Mouse (Mus musculus) kidney, adult 18-20 months (tissue): ENCODE results near the gene Fcor.

Source experiments
- DNase-seq: peaks from one replicate; pipeline ENCODE4 v3.0.0; 2021

Gene Fcor

DNA sequence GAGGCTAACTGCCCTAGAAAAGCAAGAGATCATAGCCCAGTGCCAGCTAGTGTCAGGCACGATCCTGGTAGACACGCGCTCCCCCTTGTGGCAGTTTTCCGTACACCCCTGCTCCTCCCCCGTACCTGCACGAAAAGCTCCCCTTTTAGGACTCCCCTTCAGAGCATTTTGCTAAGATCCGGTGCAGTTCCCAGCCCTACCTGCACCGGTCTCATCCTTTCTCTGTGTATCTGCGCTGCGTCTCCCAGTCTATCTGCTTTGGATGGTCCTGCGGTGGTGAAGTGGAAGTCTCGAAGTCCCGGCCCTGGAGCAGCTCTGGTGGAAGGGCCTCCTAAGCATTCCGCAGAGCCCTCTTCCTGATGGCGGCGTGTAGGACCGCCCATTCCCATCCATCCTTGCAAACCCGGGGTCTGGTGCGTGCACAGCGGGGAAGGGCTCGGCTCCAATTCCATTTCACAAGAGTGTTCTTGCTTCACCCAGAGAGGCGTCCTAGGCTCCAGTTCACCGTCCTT is at the start of gene Fcor:
Gene Fcor (minus strand): TSS at position 383 of the 512 bp plus-strand sequence.
- DNase-seq, result peak; percentile 90

DNA sequence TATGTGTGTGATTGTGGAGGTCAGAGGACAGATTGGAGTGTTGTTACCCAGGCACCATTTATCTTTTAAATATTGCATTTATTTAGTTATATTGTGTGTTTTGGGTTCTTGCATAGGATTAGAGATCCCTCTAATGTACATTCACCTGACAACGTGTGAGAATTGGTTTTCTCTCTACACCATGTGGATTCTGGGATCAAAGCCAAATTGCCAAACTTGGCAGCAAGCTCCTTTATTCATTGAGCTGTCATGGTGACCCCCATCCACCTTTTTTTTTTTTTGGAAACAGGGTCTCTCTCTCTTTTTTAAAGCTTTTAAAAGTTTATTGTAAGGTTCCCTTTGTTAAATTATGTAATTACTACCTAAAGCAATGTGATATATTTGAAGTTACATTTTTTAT is 48.9 kb upstream of the Fcor start:
- DNase-seq, result no peak

DNA sequence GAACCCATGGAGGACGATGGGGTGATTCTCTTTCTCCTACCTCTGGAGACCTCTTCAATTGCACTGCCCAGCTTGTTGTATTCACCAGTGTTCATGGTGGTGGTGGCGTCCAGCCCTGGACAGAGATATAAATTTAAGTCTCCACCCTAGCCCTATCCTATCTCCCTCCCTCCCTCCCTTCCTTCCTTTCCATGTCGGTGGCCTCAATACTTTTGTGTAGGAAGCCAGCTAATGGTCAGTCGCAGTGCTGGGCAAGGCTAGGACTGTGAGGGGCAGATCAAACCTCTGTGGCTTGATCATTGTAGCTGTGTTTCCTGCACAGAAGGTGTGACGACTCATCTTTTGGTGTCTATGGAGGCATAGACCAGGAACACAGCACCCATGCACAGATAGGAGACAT is 48.4 kb upstream of the Fcor start, which contains the start of gene Clec4g:
Gene Clec4g (minus strand): TSS at position 101 of the 400 bp plus-strand sequence.
- no peak for DNase-seq

DNA sequence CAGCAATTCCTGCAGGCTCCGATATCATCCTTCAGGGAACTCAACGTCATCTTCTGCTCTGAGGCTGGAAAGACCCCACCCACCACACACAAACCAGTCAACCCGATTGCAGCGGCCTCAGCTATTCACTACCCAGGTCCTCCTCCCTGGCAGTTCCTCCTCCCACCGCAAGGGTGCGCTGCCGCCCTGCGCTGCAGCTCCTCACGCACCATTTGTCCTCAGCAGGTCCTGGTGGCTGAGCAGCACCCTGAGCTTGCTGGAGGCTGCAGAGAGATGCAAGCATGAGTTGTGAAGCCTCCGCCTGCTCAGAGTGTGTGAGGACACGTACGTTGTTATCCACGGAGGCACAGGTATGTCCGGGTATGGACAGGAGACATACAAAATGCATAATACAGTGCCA is 46.4 kb upstream of the Fcor start:
- DNase-seq, result peak; percentile 71

DNA sequence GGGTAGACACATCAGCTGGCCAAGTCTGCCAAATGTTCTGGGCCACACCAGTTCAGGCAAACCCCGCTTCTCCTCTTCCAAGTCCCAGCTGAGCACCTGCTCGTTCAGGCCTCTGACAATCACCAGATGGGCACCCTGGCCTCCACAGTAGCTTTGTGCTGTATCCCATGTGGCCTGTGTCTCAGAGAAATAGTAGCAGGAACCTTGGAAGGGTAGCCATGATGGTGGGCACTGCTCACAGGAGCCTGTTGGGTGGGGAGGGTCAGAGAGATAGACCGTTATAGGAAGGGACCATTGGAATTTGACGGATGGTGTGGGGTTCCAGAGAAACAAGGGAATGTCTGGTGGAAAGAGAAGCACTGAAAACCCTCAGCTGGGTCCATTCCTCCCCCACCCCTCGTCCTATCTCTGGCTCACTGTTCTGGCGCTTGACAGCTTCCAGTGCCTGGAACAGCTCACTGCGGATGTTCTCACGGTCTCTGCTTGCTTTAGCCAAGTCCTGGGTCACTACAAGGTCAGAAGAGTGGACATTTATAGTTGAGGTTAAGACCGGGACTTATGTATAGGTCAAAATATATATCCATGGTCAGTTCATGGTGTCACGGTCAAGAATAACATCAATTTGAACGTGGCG is 45.3 kb upstream of the Fcor start:
- no peak for DNase-seq

DNA sequence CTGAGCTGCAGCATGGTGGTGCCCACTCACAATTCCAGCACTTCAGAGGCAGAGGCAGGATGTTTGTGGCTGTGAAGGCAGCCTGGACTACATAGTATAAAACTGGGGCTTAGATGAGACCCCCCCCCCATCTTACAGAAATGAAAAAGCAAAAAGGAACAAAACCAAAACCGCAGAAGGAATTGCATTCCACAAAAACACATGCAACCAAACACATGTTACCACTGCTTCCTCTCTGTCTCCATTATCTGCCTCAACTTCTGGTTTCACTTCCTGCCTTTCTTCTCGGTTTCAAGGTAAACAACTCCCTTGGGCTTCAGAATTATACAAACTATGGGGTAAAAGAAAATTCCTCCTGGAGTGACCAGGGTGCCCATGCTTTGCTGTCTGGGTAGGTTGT is 39.5 kb upstream of the Fcor start:
- DNase-seq, result no peak

DNA sequence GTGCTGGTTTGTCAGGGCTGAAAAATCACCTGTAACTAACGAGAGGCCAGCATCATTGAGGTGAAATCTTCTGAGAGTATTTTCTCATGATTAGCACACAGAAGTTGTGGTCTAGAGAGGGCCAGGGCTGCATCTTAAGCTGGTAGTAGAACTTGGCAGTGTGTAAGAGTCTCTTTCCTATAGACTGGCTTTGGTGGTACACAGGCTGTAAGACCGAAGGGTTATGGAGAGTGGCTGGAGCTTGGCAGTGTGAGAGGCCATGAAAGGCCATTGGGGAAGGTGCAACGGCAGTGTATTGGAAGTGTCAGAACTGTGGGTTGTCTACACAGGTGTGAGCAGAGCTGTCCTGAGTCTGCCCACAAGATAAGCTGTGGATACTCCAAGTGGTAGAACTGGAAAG is 38.1 kb upstream of the Fcor start:
- no peak for DNase-seq

DNA sequence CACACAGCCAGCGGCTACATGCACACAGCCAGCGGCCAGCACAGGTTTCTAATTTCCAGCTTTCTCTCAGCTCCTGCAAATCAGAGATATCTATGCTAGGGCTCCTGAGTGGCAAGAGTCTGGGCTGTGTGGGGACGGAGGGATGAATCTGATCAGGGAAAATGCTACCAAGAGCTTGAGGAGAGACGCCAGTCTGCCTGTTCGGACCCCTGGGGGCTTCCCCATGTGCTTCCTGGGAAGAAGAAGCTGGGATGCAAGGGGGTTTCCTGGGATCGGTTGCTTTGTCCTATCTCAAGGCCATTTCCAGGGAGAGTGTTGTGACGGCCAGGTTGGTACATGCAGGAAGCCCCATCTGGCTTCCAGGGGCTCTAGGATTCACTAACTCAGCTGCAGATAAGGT is 35.4 kb upstream of the Fcor start:
- DNase-seq, result no peak

DNA sequence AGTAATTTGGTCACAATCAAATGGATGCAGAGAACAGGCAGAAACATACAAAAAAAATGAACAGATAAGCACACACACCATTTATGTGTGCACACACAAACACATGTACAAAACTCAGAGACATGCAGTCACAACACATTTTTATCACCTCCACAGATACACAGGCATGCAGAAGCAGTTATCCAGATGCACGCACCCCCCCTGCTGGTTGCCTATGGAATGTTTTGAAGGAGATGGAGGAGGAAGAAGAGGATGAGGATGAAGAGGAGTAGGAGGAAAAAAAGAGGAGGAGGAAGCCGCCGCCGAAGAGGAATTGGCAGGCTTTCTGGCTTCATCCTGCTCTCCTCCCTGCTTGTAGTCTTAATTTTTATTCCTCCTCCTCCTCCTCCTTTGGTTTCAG is 33.5 kb upstream of the Fcor start:
- no peak for DNase-seq

DNA sequence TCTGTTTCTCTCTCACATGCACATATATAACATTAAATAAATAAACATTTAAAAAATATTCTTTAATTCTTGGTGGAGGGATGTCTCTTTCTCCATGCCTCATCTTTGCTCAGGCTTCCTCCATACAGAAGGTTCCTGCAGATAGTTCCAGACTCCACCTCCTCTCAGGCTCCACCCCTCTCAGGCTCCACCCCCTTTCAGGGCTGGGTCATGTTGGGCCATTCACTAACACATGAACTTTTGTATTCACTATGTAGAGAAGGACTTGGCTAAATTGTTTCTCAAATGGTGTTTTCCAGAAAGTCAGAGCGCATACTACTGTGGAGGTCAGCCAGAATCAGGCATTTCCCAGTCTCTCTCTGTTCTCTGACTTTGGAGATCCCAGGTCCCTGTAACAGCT is 29.3 kb upstream of the Fcor start:
- no peak for DNase-seq

DNA sequence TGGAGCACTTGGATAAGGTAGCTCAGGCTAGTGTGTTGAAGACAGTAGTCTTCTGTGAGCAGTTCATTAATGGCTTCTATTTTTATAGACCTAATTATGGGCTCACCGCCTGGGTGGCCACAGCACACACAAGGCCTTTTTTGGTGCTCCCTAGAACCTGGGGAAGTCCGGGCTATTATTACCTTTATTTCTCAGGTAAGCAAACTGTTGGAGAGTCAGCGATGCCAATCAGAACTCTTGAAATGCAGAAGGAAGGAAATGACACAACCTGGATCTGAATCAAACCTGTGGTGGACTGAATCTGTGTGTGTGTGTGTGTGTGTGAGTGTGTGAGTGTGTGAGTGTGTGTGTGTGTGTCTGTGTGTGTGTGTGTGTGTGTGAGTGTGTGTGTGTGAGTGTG is 22.0 kb upstream of the Fcor start, which contains the start of gene Fcer2a:
Gene Fcer2a (minus strand): TSS at position 55 of the 400 bp plus-strand sequence.
- DNase-seq, result no peak

DNA sequence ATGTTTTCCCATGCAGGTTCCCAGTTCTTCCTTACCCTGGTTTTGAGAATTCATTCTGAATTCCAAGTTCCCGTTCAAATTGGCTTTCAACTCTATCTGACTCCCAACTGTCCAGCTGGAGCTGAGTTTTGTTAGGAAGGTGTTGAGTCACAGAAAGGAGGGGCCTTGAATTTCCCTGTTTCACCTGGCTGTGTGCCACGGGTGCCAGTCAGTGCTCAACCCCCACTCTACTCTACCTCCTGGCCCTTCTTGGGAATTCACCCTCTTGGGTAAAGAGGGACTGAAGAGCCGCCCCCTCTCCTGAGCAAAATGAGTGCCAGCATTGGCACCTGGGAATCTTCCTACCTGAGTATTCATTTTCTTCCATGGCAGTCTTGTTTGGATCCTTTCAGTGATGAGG is 18.6 kb upstream of the Fcor start:
- DNase-seq, result no peak

DNA sequence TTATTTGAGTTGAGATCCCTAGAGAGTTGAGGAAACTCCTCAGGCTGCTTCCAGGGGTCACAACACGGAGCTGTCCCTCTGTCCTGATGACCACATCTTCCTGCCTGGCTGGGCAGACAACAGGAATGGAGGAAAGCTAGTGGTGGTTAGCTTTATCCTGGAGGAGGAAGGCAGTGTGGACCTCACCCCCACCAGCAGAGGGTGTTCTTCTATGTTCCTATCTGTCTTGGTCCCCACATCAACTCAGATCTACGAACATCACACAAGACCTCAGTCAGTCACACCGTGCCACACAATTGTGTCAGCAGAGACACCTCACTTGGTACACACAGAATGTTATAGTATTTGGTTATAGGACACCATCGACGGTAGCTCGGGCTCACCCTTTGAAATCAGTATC is 15.4 kb upstream of the Fcor start:
- DNase-seq, result no peak

DNA sequence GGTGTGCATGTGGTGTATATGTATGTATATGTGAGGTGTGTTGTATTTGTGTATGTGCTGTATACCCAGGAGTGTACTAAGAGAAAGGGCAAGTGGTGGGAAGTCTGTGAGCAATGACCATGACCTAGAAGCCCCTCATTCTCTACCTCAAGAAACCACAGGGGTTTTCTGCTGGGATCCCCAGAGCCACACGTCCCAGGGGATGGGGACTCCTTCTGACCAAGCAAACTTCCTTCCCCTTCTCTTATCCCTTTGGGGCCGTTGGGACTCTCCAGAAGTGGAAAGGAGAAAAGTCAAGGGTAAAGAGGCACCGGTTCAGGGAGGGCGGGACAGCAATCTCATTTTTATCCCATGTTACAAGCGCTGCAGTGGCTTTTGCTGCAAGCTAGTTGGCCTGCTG is 13.3 kb upstream of the Fcor start:
- no peak for DNase-seq

DNA sequence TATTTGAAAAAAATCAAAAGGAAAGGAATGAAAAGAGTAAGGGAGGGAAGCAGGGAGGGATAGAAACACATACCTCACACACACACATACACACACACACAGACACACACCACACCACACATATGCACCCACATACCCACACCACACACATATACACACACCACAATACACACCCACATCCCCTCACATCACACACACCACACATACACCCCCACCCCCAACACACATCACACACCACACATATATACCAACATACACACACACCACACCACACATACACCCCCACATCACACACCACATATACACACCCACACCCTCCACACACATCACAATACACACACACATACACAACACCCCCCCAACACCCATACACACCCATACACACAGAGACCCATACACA is 12.4 kb upstream of the Fcor start:
- no peak for DNase-seq

DNA sequence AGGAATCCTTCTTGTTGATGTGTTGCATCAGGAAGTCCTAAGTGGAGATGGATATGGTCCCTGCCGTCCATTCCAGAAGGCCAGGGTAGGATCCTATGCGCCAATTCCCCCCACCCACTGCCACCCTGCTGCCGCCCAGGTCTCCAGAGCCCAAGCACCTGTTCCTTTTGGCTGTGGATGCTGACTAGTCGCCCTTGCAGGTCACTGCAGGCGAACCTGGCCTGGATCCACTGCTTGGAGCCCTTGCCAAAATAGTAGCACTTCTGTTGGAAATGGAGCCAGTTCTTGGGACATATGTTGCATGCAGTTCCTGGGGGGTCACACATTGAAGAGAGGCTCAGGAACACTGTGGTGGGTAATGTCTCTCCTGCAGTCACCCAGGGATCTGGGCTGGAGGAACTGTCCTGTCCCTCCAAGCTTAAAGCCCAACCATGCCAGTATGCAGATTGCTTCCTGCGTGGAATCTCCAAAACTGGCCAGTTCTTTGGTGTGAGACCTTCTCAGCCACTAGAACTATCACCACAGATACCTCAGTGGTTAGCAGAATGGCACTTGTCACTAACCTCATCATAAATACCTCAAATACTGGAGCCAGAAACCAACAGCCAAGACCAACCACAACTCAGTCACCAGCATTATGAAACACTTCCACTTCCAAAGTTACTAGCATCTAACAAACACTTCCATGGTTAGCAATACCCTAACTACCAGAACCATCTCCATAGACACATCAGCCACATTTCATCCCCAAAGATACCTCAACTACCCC is 11.4 kb upstream of the Fcor start:
- no peak for DNase-seq

DNA sequence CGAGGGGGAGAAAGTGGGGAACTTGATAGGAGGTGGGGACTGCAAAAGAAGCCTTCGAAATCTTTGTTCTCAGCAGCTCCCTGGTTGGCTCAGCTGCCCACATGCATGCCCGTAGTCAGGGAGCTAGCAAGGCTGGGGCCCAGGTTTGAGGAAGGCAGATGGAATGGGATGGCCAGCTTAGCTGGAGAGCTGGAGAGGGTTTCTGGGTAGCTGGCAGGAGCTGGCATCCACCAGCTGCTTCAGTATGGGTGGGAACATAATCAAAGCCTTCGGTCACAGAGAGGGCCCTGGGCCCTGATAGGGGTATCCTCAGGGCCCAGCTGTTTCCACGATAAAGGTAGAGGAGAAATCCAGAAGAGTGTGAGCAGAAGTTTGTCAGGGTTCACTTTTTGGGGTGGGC is 10.3 kb upstream of the Fcor start:
- no peak for DNase-seq

DNA sequence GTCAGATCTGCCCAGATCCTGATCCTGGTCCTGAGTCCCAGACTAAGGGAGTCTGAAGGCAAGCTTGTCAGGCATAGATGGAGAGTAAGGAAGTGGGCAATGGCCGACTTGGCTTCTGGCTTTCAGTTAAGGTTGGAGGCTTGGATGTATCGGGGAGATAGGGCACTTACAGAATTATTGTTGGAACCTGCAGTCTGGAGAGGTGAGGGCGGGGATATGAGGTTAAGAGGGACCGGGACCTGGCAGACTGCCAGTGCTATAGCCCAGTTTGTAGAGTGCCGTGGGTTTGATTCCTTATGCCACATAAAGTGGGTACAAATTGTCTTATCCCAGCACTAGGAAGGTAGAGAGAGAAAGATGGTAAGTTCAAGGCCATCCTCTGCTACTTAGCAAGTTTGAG is 7.5 kb upstream of the Fcor start:
- no peak for DNase-seq

DNA sequence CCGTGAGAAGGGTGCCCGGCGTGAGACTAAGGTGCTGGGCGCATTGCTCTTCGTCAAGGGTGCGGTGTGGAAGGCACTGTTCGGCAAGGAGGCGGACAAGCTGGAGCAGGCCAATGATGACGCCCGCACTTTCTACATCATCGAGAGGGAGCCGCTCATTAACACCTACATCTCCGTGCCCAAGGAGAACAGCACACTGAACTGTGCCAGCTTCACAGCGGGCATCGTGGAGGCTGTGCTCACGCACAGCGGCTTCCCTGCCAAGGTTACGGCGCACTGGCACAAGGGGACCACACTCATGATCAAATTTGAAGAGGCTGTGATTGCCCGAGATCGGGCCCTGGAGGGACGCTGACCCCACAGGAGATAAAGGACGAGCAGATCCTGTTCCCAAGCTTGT is 7.1 kb upstream of the Fcor start:
- DNase-seq, result no peak

DNA sequence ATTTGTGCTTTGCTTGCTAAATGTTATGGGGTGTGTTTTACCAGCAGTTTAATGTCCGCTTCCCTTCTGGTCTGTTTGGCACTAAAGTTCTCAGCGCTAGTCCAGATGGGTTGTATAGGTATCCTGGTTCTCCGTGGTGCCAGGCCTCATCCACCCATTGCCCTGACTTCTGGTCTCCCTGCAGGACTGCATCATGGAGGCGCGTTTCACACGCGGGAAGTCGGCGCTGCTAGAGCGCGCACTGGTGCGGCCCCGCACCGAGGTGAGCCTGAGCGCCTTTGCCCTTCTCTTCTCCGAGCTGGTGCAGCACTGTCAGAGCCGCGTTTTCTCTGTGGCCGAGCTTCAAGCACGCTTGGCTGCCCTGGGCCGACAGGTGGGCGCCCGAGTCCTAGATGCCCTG is 6.7 kb upstream of the Fcor start:
- DNase-seq, result no peak

DNA sequence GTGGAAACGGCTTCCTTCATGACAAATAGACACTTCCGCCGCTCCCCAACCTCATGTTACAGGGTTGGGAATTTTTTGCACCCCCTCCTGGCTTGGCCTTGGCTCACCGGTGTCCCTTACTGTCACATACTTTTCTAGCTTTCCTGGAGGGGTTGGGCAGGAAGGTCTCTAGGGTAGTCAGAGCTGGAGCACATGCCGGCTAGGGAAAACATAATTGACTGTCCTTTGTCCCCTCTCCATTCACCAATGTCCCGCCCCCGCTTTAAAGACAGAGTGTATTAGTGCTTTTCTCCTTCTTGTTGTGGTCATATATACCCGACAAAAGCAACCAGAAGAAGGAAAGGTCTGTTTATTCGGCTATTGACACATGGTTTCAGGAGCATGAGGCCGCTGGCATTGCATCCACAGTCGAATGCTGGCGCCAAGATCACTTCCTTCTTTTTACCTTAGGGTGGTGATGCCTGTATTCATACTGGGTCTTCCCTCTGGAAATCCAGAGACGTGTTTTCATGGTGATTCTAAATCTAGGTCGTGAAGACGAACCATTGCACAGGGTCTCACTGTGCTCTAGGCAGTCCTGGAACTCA is 4.9 kb upstream of the Fcor start:
- no peak for DNase-seq

DNA sequence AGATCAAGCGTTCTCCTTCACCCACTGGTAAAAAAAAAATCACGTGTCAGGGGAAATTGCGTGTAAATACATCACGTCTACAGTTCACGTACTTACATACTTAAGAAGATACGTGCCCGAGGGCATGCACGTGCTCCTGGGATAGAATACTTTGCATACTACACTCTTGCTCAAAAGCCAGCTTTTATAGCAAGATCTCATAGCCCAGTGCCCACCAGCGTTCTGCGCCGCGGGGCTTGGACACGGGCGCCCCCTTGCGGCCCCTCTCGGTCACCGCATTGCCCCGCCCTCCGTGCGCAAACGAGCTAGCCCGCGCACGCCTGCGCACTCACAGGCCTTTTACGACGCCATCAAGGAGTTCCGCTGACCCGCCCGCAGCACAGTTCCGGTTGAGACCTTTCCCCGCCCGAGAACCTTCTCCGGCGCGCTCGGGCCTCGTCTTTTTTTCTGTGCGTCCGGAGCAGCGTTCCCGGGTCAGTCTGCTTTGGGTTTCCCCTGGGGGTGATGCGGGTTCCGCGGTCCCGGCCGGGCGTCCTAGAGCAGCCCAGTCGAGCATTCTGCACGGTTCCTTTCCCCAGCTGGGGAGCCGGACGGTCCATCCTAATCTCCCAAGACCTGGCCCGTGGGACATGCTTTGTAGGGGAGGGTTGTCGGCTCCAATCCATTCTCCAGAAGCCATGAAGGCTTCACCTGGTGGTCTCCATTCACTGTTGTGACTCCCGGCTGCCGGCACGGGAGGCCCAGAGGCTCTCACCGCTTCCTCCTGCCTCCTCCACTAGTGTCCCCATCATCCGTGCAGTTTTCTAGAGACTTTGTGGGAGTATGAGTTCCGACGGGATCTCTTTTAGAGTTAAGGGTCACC is 4.2 kb upstream of the Fcor start, which contains the start of gene Trappc5:
Gene Trappc5 (plus strand): TSS at position 169 of the 862 bp plus-strand sequence.
- DNase-seq, result peak; percentile 96

DNA sequence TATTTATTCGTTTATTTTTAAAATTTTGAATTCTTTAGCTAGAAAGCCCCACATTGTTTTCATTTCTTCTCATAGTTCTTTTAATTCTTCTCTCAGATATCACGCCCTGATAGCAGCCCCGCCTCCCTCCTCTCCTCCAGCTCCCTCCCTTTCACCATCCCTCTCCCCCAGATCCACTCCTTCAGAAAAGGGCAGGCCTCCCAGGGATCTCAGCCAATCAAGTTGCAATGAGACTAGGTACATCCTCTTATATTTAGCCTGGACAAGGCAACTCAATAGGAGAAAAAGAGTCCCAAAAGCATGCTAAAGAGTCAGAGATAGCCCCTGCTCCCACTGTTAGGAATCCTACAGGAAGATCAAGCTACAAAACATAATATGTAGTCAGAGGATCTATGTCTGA is 2.5 kb upstream of the Fcor start:
- DNase-seq, result no peak
